Mouse (Mus musculus) left cerebral cortex, adult 8-10 months (tissue): ENCODE measurements around the gene Armc3. TPM values are rescaled to one million over a fixed set of nuclear protein-coding genes. Genes with fewer than 3 reads are reported as not detected.

Experiments
- DNase-seq, 2 experiments: peaks; one replicate each; pipeline ENCODE4 v3.0.0; 2022; ENCODE audit warnings: low spot score in 2 of 2
- total RNA-seq, 4 experiments: library from RNA; stranded (reverse); gene quantifications; 2 replicates each; pipeline ENCODE4 v1.2.4; 2022

Armc3 gene
- total RNA-seq, 4 experiments from 2014 or later, result 0.34 to 1.1 (median 0.64) TPM

GRCm38 (mm10) chr2:19348454-19348853 is 149.4 kb downstream of the Armc3 start:
- no peak for DNase-seq

- no peak for DNase-seq
Observed at GRCm38 (mm10) chr2:19350167-19350566, 151.1 kb downstream of the Armc3 start.

GRCm38 (mm10) chr2:19351615-19352253 is 152.6 kb downstream of the Armc3 start:
- DNase-seq, result no peak

DNA sequence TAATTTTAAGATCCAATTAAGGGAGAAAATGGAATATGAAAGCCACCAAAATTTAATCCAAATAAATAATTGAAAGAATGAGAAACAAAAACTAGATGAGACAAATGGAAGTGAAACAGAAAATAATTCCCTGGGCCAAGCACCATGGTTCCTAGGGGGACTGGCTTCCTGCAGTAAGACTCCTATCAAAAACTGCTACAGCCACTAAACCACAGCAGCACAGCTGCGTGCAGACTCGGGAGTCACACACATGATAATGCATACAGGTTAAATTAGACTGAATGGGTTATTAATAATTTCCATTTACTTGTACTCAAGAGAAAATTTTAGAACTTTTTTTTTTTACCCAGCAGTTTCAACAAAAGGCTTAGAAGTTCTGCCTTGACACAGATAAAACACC is 154.1 kb downstream of the Armc3 start:
- no peak for DNase-seq

Other genes with a start within 250 kb of the Armc3 start
- 10 to 100 TPM; 61.9 to 66.5 (median 64.9) TPM for gene Pip4k2a, start 201.2 kb upstream of the Armc3 start, total RNA-seq
- gene 4930426L09Rik, start 201.0 kb upstream of the Armc3 start, total RNA-seq, result 1 to 10 TPM; 1.1 to 2.5 (median 1.2) TPM
- 10 to 100 TPM; 20.3 to 24.7 (median 21.5) TPM for gene Msrb2, start 172.1 kb downstream of the Armc3 start, total RNA-seq
- gene Ptf1a, start 246.4 kb downstream of the Armc3 start, total RNA-seq, result not detected